Comparison of ENCODE assay signal across 17 mouse cellular contexts in the genomic region with DNA sequence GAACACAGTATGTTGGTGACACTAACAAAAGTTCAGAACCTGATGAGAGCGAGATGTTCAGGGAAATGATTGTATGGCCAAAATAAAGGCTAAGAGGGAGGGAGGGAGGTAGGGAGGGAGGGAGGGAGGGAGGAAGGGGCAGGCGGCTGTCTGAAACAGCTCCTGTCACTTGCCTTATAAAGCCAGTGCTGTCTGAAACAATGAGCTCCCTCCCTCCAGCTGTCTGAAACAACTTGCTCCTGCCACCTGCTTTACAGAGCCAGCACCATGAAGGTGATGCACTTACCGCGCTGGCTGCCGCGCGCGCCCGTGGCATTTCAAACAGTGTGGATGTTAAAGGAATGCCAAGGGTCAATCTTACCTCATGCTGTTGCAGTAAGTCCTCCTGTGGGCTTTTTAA.
DNase-seq lines count a peak whose midpoint lies in the region; ATAC-seq and TF ChIP-seq lines count a peak whose summit lies in the region.
"Had no signal": no experiment of that assay in that cellular context is flagged by ENCODE, and none has a peak within 500 bp of the region (broad histone marks: within the 10 kb centered on the region; RNA-seq: fewer than 3 reads in every experiment).

No protein-coding gene starts in this region.

- DNase-seq in heart, adult 11 months = no peak
- no peak for DNase-seq in lung, embryonic 14.5 days
- DNase-seq in lung, postnatal 25 days (ENCODE audit: low spot score) = no peak
- DNase-seq in brain, adult 2 months (ENCODE audit: low read depth, low spot score) = peak; percentile 13
- no peak for DNase-seq in forebrain, embryonic 14.5 days (ENCODE audit: low spot score)
- no peak for DNase-seq in testis, postnatal 14 days (ENCODE audit: low spot score)
- DNase-seq: cerebellum, postnatal 14 days; heart, postnatal 10 days; lung, adult 2 months; thymus, postnatal 4 days had no signal

- H3K27me3 ChIP-seq in heart, embryonic 12.5 days (replicated peaks) = no peaks in the 10 kb centered on the region
- no peaks in the 10 kb centered on the region for H3K27me3 ChIP-seq in lung, embryonic 14.5 days (ENCODE audit: insufficient read depth, low read length)
- no peaks in the 10 kb centered on the region for H3K27me3 ChIP-seq in forebrain, embryonic 14.5 days (replicated peaks; ENCODE audit: control insufficient read depth, insufficient read depth, low read length)
- H3K27me3 ChIP-seq: intestine, embryonic 15.5 days; kidney, embryonic 15.5 days had no signal

- H3K4me1 ChIP-seq in heart, embryonic 12.5 days (replicated peaks) = peaks cover 4% of the 10 kb centered on the region
- H3K4me1 ChIP-seq in lung, embryonic 14.5 days (ENCODE audit: insufficient read depth) = no peaks in the 10 kb centered on the region
- H3K4me1 ChIP-seq in forebrain, embryonic 14.5 days (ENCODE audit: control insufficient read depth, insufficient read depth, low read length) = 0 out of 2 replicates have a peak, but pooled peaks cover 3% of the 10 kb centered on the region
- H3K4me1 ChIP-seq: intestine, embryonic 15.5 days had no signal

- no peaks in the 10 kb centered on the region for H3K36me3 ChIP-seq in heart, embryonic 12.5 days
- no peaks in the 10 kb centered on the region for H3K36me3 ChIP-seq in lung, embryonic 14.5 days (ENCODE audit: insufficient read depth)
- no peaks in the 10 kb centered on the region for H3K36me3 ChIP-seq in forebrain, embryonic 14.5 days (ENCODE audit: control insufficient read depth, insufficient read depth, low read length)
- H3K36me3 ChIP-seq: G1E; intestine, embryonic 15.5 days; kidney, embryonic 15.5 days had no signal

- no peak for TF ChIP-seq CTCF in lung, embryonic 14.5 days (IDR thresholded peaks at IDR 0.05; ENCODE audit: low read depth)

- no peak overlapping the region for H3K4me3 ChIP-seq in heart, embryonic 12.5 days
- H3K4me3 ChIP-seq in lung, embryonic 14.5 days (ENCODE audit: low read depth, low read length) = no peak overlapping the region
- H3K4me3 ChIP-seq in forebrain, embryonic 14.5 days (ENCODE audit: low read depth, low read length) = no peak overlapping the region
- H3K4me3 ChIP-seq: erythroblast, embryonic 14.5 days; intestine, embryonic 15.5 days; kidney, embryonic 15.5 days had no signal

- peak overlapping the region; percentile 2; the same call in 1 of the 2 replicates for H3K4me2 ChIP-seq in heart, embryonic 12.5 days
- no peak overlapping the region for H3K4me2 ChIP-seq in lung, embryonic 14.5 days
- H3K4me2 ChIP-seq in forebrain, embryonic 14.5 days (ENCODE audit: low read length) = no peak overlapping the region
- H3K4me2 ChIP-seq: intestine, embryonic 15.5 days; kidney, embryonic 15.5 days; liver, embryonic 11.5 days had no signal

- no peak overlapping the region for H3K9ac ChIP-seq in heart, embryonic 12.5 days
- no peak overlapping the region for H3K9ac ChIP-seq in lung, embryonic 14.5 days
- no peak overlapping the region for H3K9ac ChIP-seq in forebrain, embryonic 14.5 days (ENCODE audit: low read length)
- H3K9ac ChIP-seq: intestine, embryonic 15.5 days; kidney, embryonic 15.5 days had no signal

- 40% methylated on average over 8 of the region's 9 CpGs for WGBS in heart, embryonic 12.5 days
- 11% methylated on average over 9 of the region's 9 CpGs for WGBS in lung, embryonic 14.5 days
- 9% methylated on average over 9 of the region's 9 CpGs for WGBS in forebrain, embryonic 14.5 days

- ATAC-seq in heart, embryonic 12.5 days (ENCODE audit: insufficient number of reproducible peaks, low FRiP score) = no peak
- 0 out of 2 replicates have a peak, but pooled peaks have one; percentile 38 for ATAC-seq in lung, embryonic 14.5 days (ENCODE audit: insufficient read depth)
- ATAC-seq in forebrain, embryonic 14.5 days = 0 out of 2 replicates have a peak, but pooled peaks have one; percentile 33
- ATAC-seq: CD4-positive, CD25-positive, alpha-beta regulatory T cell, adult 4 months; intestine, embryonic 15.5 days had no signal

- no peak overlapping the region for H3K27ac ChIP-seq in heart, embryonic 12.5 days (ENCODE audit: poor library complexity, severe bottlenecking)
- no peak overlapping the region for H3K27ac ChIP-seq in lung, embryonic 14.5 days (ENCODE audit: low read depth)
- no peak overlapping the region for H3K27ac ChIP-seq in forebrain, embryonic 14.5 days (ENCODE audit: low read depth, low read length)
- H3K27ac ChIP-seq: intestine, embryonic 15.5 days; kidney, embryonic 15.5 days had no signal

- H3K9me3 ChIP-seq in heart, embryonic 12.5 days (replicated peaks) = no peaks in the 10 kb centered on the region
- H3K9me3 ChIP-seq in lung, embryonic 14.5 days (ENCODE audit: low read depth, low read length) = no peaks in the 10 kb centered on the region
- no peaks in the 10 kb centered on the region for H3K9me3 ChIP-seq in forebrain, embryonic 14.5 days (replicated peaks; ENCODE audit: control insufficient read depth, low read length)
- H3K9me3 ChIP-seq: G1E; intestine, embryonic 15.5 days; kidney, embryonic 15.5 days had no signal
